Comparison of ENCODE assay signal across 8 mouse cellular contexts in genomic region chr5:124337909-124338308, GRCm38 (mm10). TPM values are rescaled to one million over a fixed set of nuclear protein-coding genes. Genes with fewer than 3 reads are reported as not detected.
A peak's percentile ranks its signal among the peaks of the same experiment; 100 is the strongest.
DNase-seq lines count a peak whose midpoint lies in the region; ATAC-seq lines count a peak whose summit lies in the region.

No protein-coding gene starts in this region.

- no peak overlapping the region for H3K4me2 ChIP-seq in midbrain, embryonic 12.5 days (replicated peaks)
- H3K4me2 ChIP-seq in midbrain, embryonic 15.5 days = no peak overlapping the region

- no peaks in the 10 kb centered on the region for H3K27me3 ChIP-seq in midbrain, embryonic 12.5 days
- H3K27me3 ChIP-seq in midbrain, embryonic 15.5 days (replicated peaks) = no peaks in the 10 kb centered on the region

- ATAC-seq in CD4-positive, CD25-positive, alpha-beta regulatory T cell, adult 4 months = no peak
- ATAC-seq in midbrain, embryonic 12.5 days (ENCODE audit: low FRiP score, low read depth) = no peak
- ATAC-seq in midbrain, embryonic 15.5 days (replicated peaks) = no peak
- ATAC-seq in megakaryocyte progenitor cell, adult 5-6 weeks (replicated peaks; ENCODE audit: poor library complexity) = no peak

- H3K36me3 ChIP-seq in midbrain, embryonic 12.5 days = no peaks in the 10 kb centered on the region; the same call in 1 of the 2 replicates
- no peaks in the 10 kb centered on the region for H3K36me3 ChIP-seq in midbrain, embryonic 15.5 days (replicated peaks)

- 0 out of 2 replicates have a peak overlapping the region, but pooled peaks have one; percentile 25 for H3K27ac ChIP-seq in midbrain, embryonic 12.5 days (replicated peaks)
- no peak overlapping the region for H3K27ac ChIP-seq in midbrain, embryonic 15.5 days

- peak; percentile 15 for DNase-seq in CD4-positive, CD25-positive, alpha-beta regulatory T cell, adult 2 months (ENCODE audit: low read depth, low spot score)
- DNase-seq in layer of hippocampus, adult 18-20 months (ENCODE audit: low spot score in 2 of 2) = peak; percentile 65 to 78
- DNase-seq in right cerebral cortex, postnatal 25 days = peak; percentile 55
- DNase-seq in T-cell, adult 2 months (ENCODE audit: low spot score) = no peak

- H3K4me3 ChIP-seq in midbrain, embryonic 12.5 days = no peak overlapping the region
- H3K4me3 ChIP-seq in midbrain, embryonic 15.5 days = no peak overlapping the region

- peaks cover 18% of the 10 kb centered on the region for H3K4me1 ChIP-seq in midbrain, embryonic 12.5 days
- H3K4me1 ChIP-seq in midbrain, embryonic 15.5 days = peaks cover 16% of the 10 kb centered on the region

- H3K9me3 ChIP-seq in midbrain, embryonic 12.5 days = no peaks in the 10 kb centered on the region
- no peaks in the 10 kb centered on the region for H3K9me3 ChIP-seq in midbrain, embryonic 15.5 days

- WGBS in midbrain, embryonic 12.5 days = 73% methylated on average over 9 of the region's 9 CpGs
- WGBS in midbrain, embryonic 15.5 days = 52% methylated on average over 9 of the region's 9 CpGs

- H3K9ac ChIP-seq in midbrain, embryonic 12.5 days (replicated peaks) = peak overlapping the region; percentile 24; the same call in 1 of the 2 replicates
- no peak overlapping the region for H3K9ac ChIP-seq in midbrain, embryonic 15.5 days

RNA-seq across cellular contexts. Expression of gene 2810006K23Rik, which starts 10.0 kb away (rescaled TPM):
- 10 to 100 TPM; 12.0 to 16.5 TPM for polyA plus RNA-seq in CD4-positive, CD25-positive, alpha-beta regulatory T cell, adult 4 months (2017; shearing (Covaris generic))
- polyA plus RNA-seq in midbrain, embryonic 12.5 days (2016; fragmentation: Nextera tagmentation; extraction: Ambion mirVana) = 22.8 and 23.7 TPM in 2 replicates
- polyA plus RNA-seq in midbrain, embryonic 15.5 days (2015; fragmentation: Nextera tagmentation; extraction: Ambion mirVana) = 13.6 and 14.6 TPM in 2 replicates
- total RNA-seq in layer of hippocampus, adult 18-20 months (2021) = 10 to 100 TPM; 14.6 to 16.3 TPM
- 12.8 and 15.7 TPM in 2 replicates for total RNA-seq in megakaryocyte progenitor cell, adult 5-6 weeks (2015)
- total RNA-seq in megakaryocyte progenitor cell, adult 5-6 weeks (2017) = 18.9 and 22.1 TPM in 2 replicates

RNA-seq across cellular contexts. Expression of gene Mphosph9, which starts 10.1 kb away (rescaled TPM):
- polyA plus RNA-seq in CD4-positive, CD25-positive, alpha-beta regulatory T cell, adult 4 months (2017; shearing (Covaris generic)) = 10 to 100 TPM; 16.8 to 18.6 TPM
- polyA plus RNA-seq in midbrain, embryonic 12.5 days (2016; fragmentation: Nextera tagmentation; extraction: Ambion mirVana) = 18.1 and 19.6 TPM in 2 replicates
- polyA plus RNA-seq in midbrain, embryonic 15.5 days (2015; fragmentation: Nextera tagmentation; extraction: Ambion mirVana) = 14.2 and 14.8 TPM in 2 replicates
- 10 to 100 TPM; 16.6 to 18.6 TPM for total RNA-seq in layer of hippocampus, adult 18-20 months (2021)
- total RNA-seq in megakaryocyte progenitor cell, adult 5-6 weeks (2015) = 16.6 and 18.3 TPM in 2 replicates
- 18.9 and 25.2 TPM in 2 replicates for total RNA-seq in megakaryocyte progenitor cell, adult 5-6 weeks (2017)

RNA-seq across cellular contexts. Expression of gene Cdk2ap1, which starts 25.0 kb away (rescaled TPM):
- 10 to 100 TPM; 10.1 to 13.1 TPM for polyA plus RNA-seq in CD4-positive, CD25-positive, alpha-beta regulatory T cell, adult 4 months (2017; shearing (Covaris generic))
- polyA plus RNA-seq in midbrain, embryonic 12.5 days (2016; fragmentation: Nextera tagmentation; extraction: Ambion mirVana) = 107 and 111 TPM in 2 replicates
- 89.3 and 127 TPM in 2 replicates for polyA plus RNA-seq in midbrain, embryonic 15.5 days (2015; fragmentation: Nextera tagmentation; extraction: Ambion mirVana)
- total RNA-seq in layer of hippocampus, adult 18-20 months (2021) = 10 to 100 TPM; 88.2 to 94.5 TPM
- total RNA-seq in megakaryocyte progenitor cell, adult 5-6 weeks (2015) = 256 and 268 TPM in 2 replicates
- 174 and 218 TPM in 2 replicates for total RNA-seq in megakaryocyte progenitor cell, adult 5-6 weeks (2017)
